Mouse (Mus musculus): ENCODE measurements at regions not wholly inside any gene's neighbourhood (a gene's known extent, or its start where the extent isn't known, plus 50 kb on each side); places are given as distances from the start of the nearest gene placed in this dataset.
A peak's percentile ranks its signal among the peaks of the same experiment; 100 is the strongest.

DNA sequence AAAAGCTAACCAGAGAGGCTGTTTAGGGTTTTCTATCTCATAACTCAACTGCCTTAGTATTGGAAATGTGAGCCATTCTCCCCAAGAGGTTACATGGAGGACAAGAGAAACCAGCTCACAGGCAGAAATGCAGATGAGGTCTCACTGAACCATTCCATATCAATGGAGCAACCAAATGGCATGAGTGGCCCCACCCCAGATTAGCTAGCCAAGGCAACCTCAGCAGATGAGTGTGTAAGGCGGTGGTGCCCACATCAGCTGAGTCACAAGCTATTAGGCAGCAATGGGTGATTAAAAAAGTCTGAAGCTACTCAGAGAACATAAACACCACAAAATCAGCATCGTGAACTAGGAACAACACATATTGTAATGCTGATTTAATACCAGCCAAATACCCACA is 133.2 kb downstream of the Lpin1 start:
- no peak overlapping the region for H3K27ac ChIP-seq (replicated peaks; ENCODE audit: low read depth, low read length)
- 87% methylated on average over 2 of the region's 2 CpGs for WGBS
- H3K4me2 ChIP-seq (ENCODE audit: low read depth, low read length) = no peak overlapping the region
- no peak for DNase-seq (ENCODE audit: low spot score)
- H3K9ac ChIP-seq (ENCODE audit: low read depth, low read length) = no peak overlapping the region
- H3K9me3 ChIP-seq (ENCODE audit: control insufficient read depth, low read length) = no peaks in the 10 kb centered on the region
- no peak for ATAC-seq (ENCODE audit: low read depth)
- no peaks in the 10 kb centered on the region for H3K27me3 ChIP-seq (replicated peaks; ENCODE audit: control insufficient read depth, insufficient read depth, low read length)
- H3K36me3 ChIP-seq (ENCODE audit: control insufficient read depth, insufficient read depth, low read length) = no peaks in the 10 kb centered on the region
- no peak overlapping the region for H3K4me3 ChIP-seq (ENCODE audit: low read depth, low read length)
- no peaks in the 10 kb centered on the region for H3K4me1 ChIP-seq (ENCODE audit: control insufficient read depth, insufficient read depth, low read length)

DNA sequence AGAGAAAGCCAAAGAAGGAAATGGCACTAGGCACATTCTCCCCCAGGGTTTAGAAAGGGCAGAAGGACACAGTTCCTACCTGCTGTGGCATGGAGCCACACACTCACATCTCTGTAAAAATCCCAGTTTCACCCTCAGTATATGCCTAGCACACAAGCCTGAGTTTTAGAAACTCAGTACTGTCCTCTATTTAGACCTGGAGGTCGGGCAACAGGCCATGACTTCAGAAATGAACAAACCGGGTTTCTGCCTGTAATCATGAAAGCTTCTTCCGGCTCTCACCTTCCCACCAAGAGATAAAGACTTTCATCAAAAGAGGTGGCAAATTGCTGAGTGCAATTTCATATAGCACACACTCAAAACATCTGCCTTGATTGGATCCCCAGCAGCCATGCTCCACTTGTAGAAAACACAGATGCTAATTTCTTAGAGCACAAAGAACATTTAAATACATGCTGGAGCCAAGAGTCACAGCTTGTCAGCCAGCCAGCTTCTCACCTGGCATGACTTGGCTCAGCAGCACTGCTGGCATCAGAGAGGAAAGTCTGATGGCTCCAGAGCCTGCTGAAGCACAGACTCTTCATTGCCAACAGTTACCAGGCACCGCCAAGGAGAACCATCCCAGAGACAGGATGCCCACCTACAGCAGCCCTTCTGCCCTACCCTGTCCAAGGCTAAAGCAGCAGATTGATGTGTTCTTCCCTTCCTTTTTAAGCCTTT is 136.2 kb downstream of the Lpin1 start:
- DNase-seq (ENCODE audit: low spot score) = no peak
- Histone ChIP-seq H3K9me3 (ENCODE audit: control insufficient read depth, low read length) (no peaks in the 10 kb centered on the region), H3K9ac (ENCODE audit: low read depth, low read length) (no peak overlapping the region), H3K4me2 (ENCODE audit: low read depth, low read length) (no peak overlapping the region), H3K4me1 (ENCODE audit: control insufficient read depth, insufficient read depth, low read length) (no peaks in the 10 kb centered on the region), H3K27me3 (replicated peaks; ENCODE audit: control insufficient read depth, insufficient read depth, low read length) (no peaks in the 10 kb centered on the region), H3K4me3 (ENCODE audit: low read depth, low read length) (no peak overlapping the region), H3K36me3 (ENCODE audit: control insufficient read depth, insufficient read depth, low read length) (no peaks in the 10 kb centered on the region), H3K27ac (replicated peaks; ENCODE audit: low read depth, low read length) (no peak overlapping the region)
- WGBS = 84% methylated on average over 4 of the region's 4 CpGs
- ATAC-seq (ENCODE audit: low read depth) = no peak

DNA sequence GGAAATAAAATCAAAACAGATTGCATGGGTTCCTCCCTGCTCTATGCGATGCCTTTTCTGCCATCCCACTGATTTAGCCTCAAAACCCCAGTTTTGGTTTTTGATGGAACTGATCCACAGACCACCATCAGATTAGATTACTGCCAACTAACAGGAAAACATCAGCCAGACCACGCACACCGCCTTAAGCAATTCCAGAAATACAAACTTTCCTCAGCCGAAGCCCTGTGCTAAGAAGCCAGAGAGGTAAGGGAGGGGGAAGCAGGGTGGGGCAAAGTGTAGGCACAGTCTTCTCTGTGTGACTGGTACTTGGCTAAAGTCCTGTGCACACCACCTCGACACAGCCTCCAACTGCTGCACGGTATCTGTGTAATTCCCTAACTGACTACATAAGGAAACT is 153.3 kb downstream of the Lpin1 start:
- no peaks in the 10 kb centered on the region for H3K4me1 ChIP-seq (ENCODE audit: control insufficient read depth, insufficient read depth, low read length)
- no peaks in the 10 kb centered on the region for H3K36me3 ChIP-seq (ENCODE audit: control insufficient read depth, insufficient read depth, low read length)
- H3K4me3 ChIP-seq (ENCODE audit: low read depth, low read length) = no peak overlapping the region
- no peak overlapping the region for H3K9ac ChIP-seq (ENCODE audit: low read depth, low read length)
- WGBS = 49% methylated on average over 6 of the region's 6 CpGs
- H3K4me2 ChIP-seq (ENCODE audit: low read depth, low read length) = no peak overlapping the region
- ATAC-seq (ENCODE audit: low read depth) (peak; percentile 68; the same call in 1 of the 2 replicates), DNase-seq (ENCODE audit: low spot score) (peak; percentile 70)
- 0 out of 2 replicates have a peak overlapping the region, but pooled peaks have one; percentile 44 for H3K27ac ChIP-seq (replicated peaks; ENCODE audit: low read depth, low read length)
- no peaks in the 10 kb centered on the region for H3K27me3 ChIP-seq (replicated peaks; ENCODE audit: control insufficient read depth, insufficient read depth, low read length)
- H3K9me3 ChIP-seq (ENCODE audit: control insufficient read depth, low read length) = no peaks in the 10 kb centered on the region

DNA sequence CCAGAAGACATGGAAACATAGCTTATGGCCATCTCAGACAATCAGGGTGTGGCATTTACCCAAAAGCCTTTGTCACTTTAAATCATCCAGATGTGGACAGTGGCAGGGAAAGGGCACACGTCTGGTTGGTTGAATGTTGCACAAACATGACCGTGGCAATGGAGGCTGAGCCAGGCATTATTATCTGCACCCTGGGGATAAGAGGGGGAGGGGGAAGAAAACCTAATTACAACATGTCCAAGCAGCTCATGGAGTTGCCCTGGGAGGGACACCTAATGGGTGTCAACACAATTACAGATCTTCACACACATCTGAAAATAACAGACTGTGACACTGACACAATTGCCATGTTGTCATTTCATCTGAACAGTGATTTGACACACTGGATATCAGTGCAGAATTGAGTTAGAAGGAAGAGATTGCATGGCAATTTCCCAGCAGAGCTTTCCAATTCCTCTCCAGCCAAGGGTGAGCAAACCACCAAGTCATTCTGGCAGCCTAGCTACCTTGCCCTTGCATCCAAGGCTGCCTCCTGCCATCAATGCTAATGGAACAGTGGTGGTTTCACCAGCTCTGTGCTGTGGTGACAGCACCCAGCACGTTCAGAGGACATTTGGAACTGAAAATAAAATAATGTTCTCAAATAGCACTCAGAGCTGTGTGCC is 159.9 kb downstream of the Lpin1 start:
- DNase-seq (ENCODE audit: low spot score) = no peak
- no peak overlapping the region for H3K4me3 ChIP-seq (ENCODE audit: low read depth, low read length)
- WGBS = 61% methylated on average over 3 of the region's 3 CpGs
- no peak for ATAC-seq (ENCODE audit: low read depth)
- no peaks in the 10 kb centered on the region for H3K27me3 ChIP-seq (replicated peaks; ENCODE audit: control insufficient read depth, insufficient read depth, low read length)
- H3K9ac ChIP-seq (ENCODE audit: low read depth, low read length) = no peak overlapping the region
- no peak overlapping the region for H3K4me2 ChIP-seq (ENCODE audit: low read depth, low read length)
- H3K4me1 ChIP-seq (ENCODE audit: control insufficient read depth, insufficient read depth, low read length) = no peaks in the 10 kb centered on the region
- H3K9me3 ChIP-seq (ENCODE audit: control insufficient read depth, low read length) = peaks cover 8% of the 10 kb centered on the region; the same call in 1 of the 2 replicates
- no peaks in the 10 kb centered on the region for H3K36me3 ChIP-seq (ENCODE audit: control insufficient read depth, insufficient read depth, low read length)
- H3K27ac ChIP-seq (replicated peaks; ENCODE audit: low read depth, low read length) = no peak overlapping the region

DNA sequence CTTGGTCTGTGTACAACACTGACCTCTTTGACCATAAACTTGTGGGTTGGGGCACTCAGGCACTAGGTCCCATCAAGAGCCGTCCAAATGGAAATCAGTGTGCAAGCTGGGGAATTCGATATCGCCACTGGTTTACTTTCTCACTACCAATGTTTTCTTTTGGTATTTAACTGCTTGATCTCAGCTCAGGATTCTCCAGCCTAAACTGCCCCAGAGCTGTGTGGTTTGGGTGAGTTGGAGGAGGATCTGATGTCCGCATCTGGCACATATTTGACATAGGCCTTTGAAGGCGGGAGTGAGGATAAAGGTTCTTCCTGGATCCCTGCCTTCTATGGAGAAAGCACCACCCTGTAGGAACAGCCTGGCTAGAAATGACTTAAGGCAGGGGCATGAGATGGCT is 172.0 kb downstream of the Lpin1 start:
- H3K27ac ChIP-seq (replicated peaks; ENCODE audit: low read depth, low read length) = no peak overlapping the region
- ATAC-seq (ENCODE audit: low read depth) (0 out of 2 replicates have a peak, but pooled peaks have one; percentile 50), DNase-seq (ENCODE audit: low spot score) (peak; percentile 75)
- no peaks in the 10 kb centered on the region for H3K27me3 ChIP-seq (replicated peaks; ENCODE audit: control insufficient read depth, insufficient read depth, low read length)
- H3K36me3 ChIP-seq (ENCODE audit: control insufficient read depth, insufficient read depth, low read length) = no peaks in the 10 kb centered on the region
- no peak overlapping the region for H3K9ac ChIP-seq (ENCODE audit: low read depth, low read length)
- H3K4me2 ChIP-seq (ENCODE audit: low read depth, low read length) = no peak overlapping the region
- WGBS = 50% methylated on average over 5 of the region's 5 CpGs
- H3K4me1 ChIP-seq (ENCODE audit: control insufficient read depth, insufficient read depth, low read length) = no peaks in the 10 kb centered on the region
- no peak overlapping the region for H3K4me3 ChIP-seq (ENCODE audit: low read depth, low read length)
- H3K9me3 ChIP-seq (ENCODE audit: control insufficient read depth, low read length) = 0 out of 2 replicates have a peak, but pooled peaks cover 3% of the 10 kb centered on the region

DNA sequence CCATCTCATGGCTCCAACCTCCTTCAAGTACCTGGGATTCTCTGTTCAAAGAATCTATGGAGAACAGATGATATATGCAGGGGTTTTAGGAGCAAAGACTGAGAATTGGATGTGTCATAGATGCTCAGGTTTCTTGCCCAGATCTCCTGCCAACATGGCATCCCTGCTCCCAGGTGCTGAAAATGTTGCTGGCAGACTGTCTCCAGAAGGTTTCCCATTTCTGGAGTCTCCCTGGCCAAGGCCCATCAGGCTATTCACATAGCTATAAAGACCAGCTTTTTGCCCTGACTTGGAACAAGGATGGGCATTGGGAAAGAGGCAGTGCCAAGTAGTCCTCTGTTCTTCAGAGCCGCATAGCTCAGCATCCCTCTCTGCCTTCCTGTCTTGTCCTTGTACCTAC is 173.8 kb downstream of the Lpin1 start:
- DNase-seq (ENCODE audit: low spot score) = no peak
- Histone ChIP-seq H3K36me3 (ENCODE audit: control insufficient read depth, insufficient read depth, low read length) (no peaks in the 10 kb centered on the region), H3K4me3 (ENCODE audit: low read depth, low read length) (no peak overlapping the region), H3K4me2 (ENCODE audit: low read depth, low read length) (no peak overlapping the region), H3K27me3 (replicated peaks; ENCODE audit: control insufficient read depth, insufficient read depth, low read length) (no peaks in the 10 kb centered on the region), H3K27ac (replicated peaks; ENCODE audit: low read depth, low read length) (no peak overlapping the region), H3K9me3 (ENCODE audit: control insufficient read depth, low read length) (0 out of 2 replicates have a peak, but pooled peaks cover 3% of the 10 kb centered on the region), H3K4me1 (ENCODE audit: control insufficient read depth, insufficient read depth, low read length) (no peaks in the 10 kb centered on the region), H3K9ac (ENCODE audit: low read depth, low read length) (no peak overlapping the region)
- no peak for ATAC-seq (ENCODE audit: low read depth)
- 88% methylated on average over 1 of the region's 1 CpGs for whole genome bisulfite sequencing

DNA sequence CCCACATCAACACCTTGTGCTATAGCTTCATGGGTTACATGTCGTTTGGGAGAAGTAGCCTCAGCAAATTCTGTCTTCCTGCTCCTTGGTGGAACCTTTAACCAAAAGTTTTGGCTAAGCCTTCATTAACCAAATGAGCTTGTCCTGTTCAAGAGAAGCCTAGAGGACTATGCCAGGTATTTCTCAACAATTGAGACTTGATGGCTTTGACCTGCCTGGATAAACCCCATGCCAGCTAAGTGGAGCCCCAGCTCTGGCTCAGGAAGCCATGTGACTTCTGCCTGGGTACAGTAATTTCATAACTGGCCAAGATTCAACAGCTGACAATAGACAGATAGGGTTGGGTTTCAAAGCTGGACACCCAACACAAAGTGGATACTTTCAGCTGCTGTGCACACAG is 174.5 kb downstream of the Lpin1 start:
- no peak for DNase-seq (ENCODE audit: low spot score)
- 0 out of 2 replicates have a peak, but pooled peaks cover 3% of the 10 kb centered on the region for H3K9me3 ChIP-seq (ENCODE audit: control insufficient read depth, low read length)
- H3K4me2 ChIP-seq (ENCODE audit: low read depth, low read length) = no peak overlapping the region
- no peak for ATAC-seq (ENCODE audit: low read depth)
- no peak overlapping the region for H3K9ac ChIP-seq (ENCODE audit: low read depth, low read length)
- no peaks in the 10 kb centered on the region for H3K27me3 ChIP-seq (replicated peaks; ENCODE audit: control insufficient read depth, insufficient read depth, low read length)
- H3K36me3 ChIP-seq (ENCODE audit: control insufficient read depth, insufficient read depth, low read length) = no peaks in the 10 kb centered on the region
- no peak overlapping the region for H3K4me3 ChIP-seq (ENCODE audit: low read depth, low read length)
- 87% methylated on average over 1 of the region's 1 CpGs for WGBS
- H3K27ac ChIP-seq (replicated peaks; ENCODE audit: low read depth, low read length) = no peak overlapping the region
- H3K4me1 ChIP-seq (ENCODE audit: control insufficient read depth, insufficient read depth, low read length) = no peaks in the 10 kb centered on the region

DNA sequence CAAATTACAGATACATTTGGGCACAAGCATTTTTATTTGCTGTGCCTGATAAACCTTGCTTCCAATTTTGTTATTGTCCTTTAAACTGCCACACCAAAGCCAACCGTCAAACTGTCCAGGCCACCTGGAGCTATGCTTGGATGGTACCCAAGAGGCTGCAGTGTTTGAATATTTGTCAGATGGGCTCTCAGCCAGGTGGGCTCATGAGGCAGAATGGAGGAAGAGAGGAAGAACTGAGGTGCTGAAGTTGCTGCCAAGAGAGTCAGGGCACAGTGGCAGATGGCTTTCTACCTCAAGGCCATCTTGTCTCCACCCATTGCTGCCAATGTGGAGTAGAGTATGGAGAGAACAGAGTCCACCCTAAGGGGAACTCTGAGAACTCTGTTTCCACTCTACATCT is 176.0 kb downstream of the Lpin1 start:
- Histone ChIP-seq H3K9ac (ENCODE audit: low read depth, low read length) (no peak overlapping the region), H3K27me3 (replicated peaks; ENCODE audit: control insufficient read depth, insufficient read depth, low read length) (no peaks in the 10 kb centered on the region), H3K9me3 (ENCODE audit: control insufficient read depth, low read length) (0 out of 2 replicates have a peak, but pooled peaks cover 3% of the 10 kb centered on the region), H3K4me1 (ENCODE audit: control insufficient read depth, insufficient read depth, low read length) (no peaks in the 10 kb centered on the region), H3K4me3 (ENCODE audit: low read depth, low read length) (no peak overlapping the region), H3K4me2 (ENCODE audit: low read depth, low read length) (no peak overlapping the region), H3K27ac (replicated peaks; ENCODE audit: low read depth, low read length) (no peak overlapping the region), H3K36me3 (ENCODE audit: control insufficient read depth, insufficient read depth, low read length) (no peaks in the 10 kb centered on the region)
- 39% methylated on average over 1 of the region's 1 CpGs for WGBS
- DNase-seq (ENCODE audit: low spot score) (no peak), ATAC-seq (ENCODE audit: low read depth) (no peak)

Measured in embryonic facial prominence, embryonic 14.5 days (tissue).